Mouse (Mus musculus) olfactory bulb, adult 2 months (tissue): ENCODE data around the gene Npnt. TPM values are rescaled to one million over a fixed set of nuclear protein-coding genes. Genes with fewer than 3 reads are reported as not detected.

ENCODE experiments used
- H3K27ac ChIP-seq: fragments of 200-500 bp; 2 replicates; pipeline ENCODE4 v1.5.1; 2012; ENCODE audit warnings: low read depth, low read length; ENCODE audit not compliant: insufficient read depth
- H3K4me1 ChIP-seq: fragments of 200-500 bp; 2 replicates; pipeline ENCODE4 v1.6.1; 2012; ENCODE audit warnings: low read length; ENCODE audit not compliant: control insufficient read depth, insufficient read depth
- H3K4me3 ChIP-seq: fragments of 200-500 bp; 2 replicates; pipeline ENCODE4 v1.5.1; 2012; ENCODE audit warnings: mild to moderate bottlenecking, low read depth, low read length, moderate library complexity; ENCODE audit not compliant: insufficient read depth
- CTCF ChIP-seq: fragments of 200-500 bp; IDR thresholded peaks from 2 replicates; pipeline ENCODE4 v1.5.1; 2012; ENCODE audit warnings: low read depth, mild to moderate bottlenecking, low read length, moderate library complexity; ENCODE audit not compliant: insufficient read depth
- POLR2A ChIP-seq: fragments of 200-500 bp; IDR thresholded peaks from 2 replicates; pipeline ENCODE4 v1.6.1; 2012; ENCODE audit warnings: mild to moderate bottlenecking, low read depth, low read length, moderate library complexity; ENCODE audit not compliant: insufficient read depth
- WGBS: fragments of 180-500 bp; shearing (Covaris S2); methylation state at CpG from one replicate; pipeline ENCODE4 v1.1.7; 2018; 5-methylcytosine and 5-hydroxymethylcytosine counted together
- polyA plus RNA-seq: library from polyadenylated mRNA; stranded (reverse); fragments of >200 nt; gene quantifications from 2 replicates; pipeline ENCODE4 v1.2.4, GENCODE M21; 2012; ENCODE audit warnings: low replicate concordance; ENCODE audit not compliant: missing spikeins, insufficient read depth, insufficient read length

The Npnt gene
- polyA plus RNA-seq, 1 experiment = not detected

GRCm38 (mm10) chr3:132917356-132918090, 32.6 kb downstream of the Npnt start:
- no peak overlapping the region for H3K4me3 ChIP-seq
- TF ChIP-seq POLR2A (no peak), CTCF (no peak)
- no peak overlapping the region for H3K27ac ChIP-seq
- WGBS = 94% methylated on average over 9 of the region's 9 CpGs
- H3K4me1 ChIP-seq = no peaks in the 10 kb centered on the region

DNA sequence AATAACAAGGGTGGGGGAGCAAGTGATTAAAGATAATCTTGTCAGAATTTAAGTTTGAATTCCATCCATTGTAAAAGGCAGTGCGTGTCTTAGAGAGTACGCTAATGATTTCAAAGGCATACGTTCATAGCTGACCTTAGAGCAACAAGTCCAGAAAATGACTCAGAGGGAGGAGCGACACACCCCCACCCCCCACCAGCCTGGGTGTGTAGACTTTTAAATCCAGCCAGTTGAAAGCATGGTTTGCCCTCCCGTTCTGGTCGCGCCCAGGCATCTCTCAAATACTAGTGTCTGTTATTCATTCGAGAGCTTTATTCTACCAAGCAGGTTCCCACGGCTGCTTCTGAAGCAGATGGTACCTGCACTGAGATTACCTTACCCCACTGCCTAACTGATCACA, 34.4 kb downstream of the Npnt start:
- no peak overlapping the region for H3K27ac ChIP-seq
- H3K4me1 ChIP-seq = no peaks in the 10 kb centered on the region
- 77% methylated on average over 9 of the region's 9 CpGs for WGBS

GRCm38 (mm10) chr3:132912420-132912819, 37.7 kb downstream of the Npnt start:
- no peak overlapping the region for H3K27ac ChIP-seq
- no peak overlapping the region for H3K4me3 ChIP-seq
- 91% methylated on average over 2 of the region's 2 CpGs for WGBS
- no peak for TF ChIP-seq CTCF
- no peak for TF ChIP-seq POLR2A
- H3K4me1 ChIP-seq = no peaks in the 10 kb centered on the region

More for the DNA sequence above, 34.4 kb downstream of the Npnt start:
- H3K4me3 ChIP-seq = no peak overlapping the region
- TF ChIP-seq POLR2A = no peak
- TF ChIP-seq CTCF = no peak

DNA sequence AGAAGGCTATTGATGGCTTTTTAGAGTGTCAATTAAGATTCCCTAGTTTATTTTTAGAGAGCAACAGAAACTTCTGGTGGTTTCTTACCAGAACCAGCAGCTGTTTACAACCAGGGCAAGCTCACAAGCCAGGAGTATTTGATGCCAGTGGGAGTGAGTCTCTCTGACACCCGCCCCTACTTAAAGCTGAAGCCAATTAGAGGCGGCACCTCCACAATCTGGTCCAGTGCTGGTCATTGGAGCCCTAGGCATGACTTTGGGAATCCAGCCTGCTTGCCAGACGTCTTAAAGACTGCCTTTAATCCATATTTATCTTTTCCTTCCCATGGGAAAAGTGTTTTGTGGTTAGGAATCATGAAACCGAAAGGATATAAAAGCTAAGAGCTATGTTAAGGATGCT, 38.4 kb downstream of the Npnt start:
- TF ChIP-seq POLR2A (no peak), CTCF (no peak)
- Histone ChIP-seq H3K4me1 (no peaks in the 10 kb centered on the region), H3K4me3 (no peak overlapping the region), H3K27ac (no peak overlapping the region)
- WGBS = 58% methylated on average over 4 of the region's 4 CpGs

- Histone ChIP-seq H3K27ac (no peak overlapping the region), H3K4me1 (no peaks in the 10 kb centered on the region), H3K4me3 (no peak overlapping the region)
- 92% methylated on average over 5 of the region's 5 CpGs for WGBS
- TF ChIP-seq CTCF (no peak), POLR2A (no peak)
These were observed 39.4 kb downstream of the Npnt start for GRCm38 (mm10) chr3:132910727-132911126.

DNA sequence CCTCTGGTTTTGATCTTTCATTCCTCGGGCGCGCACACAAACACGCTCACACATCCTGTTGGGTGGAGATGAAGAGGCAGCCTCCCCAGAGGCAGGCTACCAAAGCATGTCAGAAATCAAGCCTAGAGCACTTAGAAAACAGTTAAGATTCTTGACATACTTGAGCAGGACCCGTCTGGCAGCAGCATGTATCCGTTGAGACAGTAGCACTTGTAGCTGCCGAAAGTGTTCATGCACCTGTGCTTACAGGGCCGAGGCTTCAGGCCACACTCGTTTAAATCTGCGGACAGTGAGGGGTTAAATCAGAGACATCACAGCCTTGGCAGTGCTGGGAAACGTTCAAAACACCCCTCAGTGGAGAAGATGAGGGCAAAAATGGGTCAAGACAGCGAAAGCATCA, 40.4 kb downstream of the Npnt start:
- WGBS = 76% methylated on average over 12 of the region's 12 CpGs
- TF ChIP-seq CTCF = no peak
- TF ChIP-seq POLR2A = no peak

GRCm38 (mm10) chr3:132907506-132908203, 42.4 kb downstream of the Npnt start:
- Histone ChIP-seq H3K4me3 (no peak overlapping the region), H3K27ac (no peak overlapping the region), H3K4me1 (no peaks in the 10 kb centered on the region)
- 64% methylated on average over 8 of the region's 8 CpGs for WGBS
- TF ChIP-seq POLR2A (no peak), CTCF (no peak)

More for the DNA sequence above, 40.4 kb downstream of the Npnt start:
- Histone ChIP-seq H3K27ac (no peak overlapping the region), H3K4me3 (no peak overlapping the region), H3K4me1 (no peaks in the 10 kb centered on the region)

DNA sequence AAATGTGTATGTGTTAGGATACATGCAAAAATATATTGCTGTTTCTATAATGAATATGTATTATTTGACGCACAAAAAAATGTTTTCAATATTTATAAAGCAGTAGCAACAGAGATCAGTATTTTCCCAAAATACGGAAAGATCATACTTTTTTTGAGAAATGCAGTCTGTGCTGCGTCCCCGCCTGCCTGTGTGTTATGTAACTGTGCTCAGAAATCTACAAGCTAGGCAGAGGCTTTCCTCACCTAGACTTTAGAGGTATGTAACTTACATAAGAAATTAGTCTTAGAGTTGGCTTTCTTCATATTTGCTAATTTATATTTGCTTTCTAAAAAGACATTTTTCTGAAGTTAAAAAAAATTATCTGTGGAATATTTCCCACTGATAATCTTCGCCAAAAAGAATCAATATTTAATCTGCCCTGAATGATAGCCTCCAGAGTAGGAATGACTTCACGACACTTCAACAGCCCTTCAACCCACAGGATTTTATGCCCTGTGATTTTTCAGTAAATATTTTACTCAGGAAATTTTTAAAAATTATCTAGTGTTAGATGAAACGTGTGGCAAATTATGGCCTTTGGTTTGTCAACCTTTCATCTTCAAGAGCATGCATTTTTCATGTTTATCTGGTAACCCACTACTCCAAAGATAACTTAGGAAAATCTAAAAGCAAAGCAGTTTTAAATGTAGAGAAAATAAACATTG, 44.7 kb downstream of the Npnt start:
- TF ChIP-seq POLR2A (no peak), CTCF (no peak)
- 92% methylated on average over 7 of the region's 7 CpGs for WGBS
- no peak overlapping the region for H3K27ac ChIP-seq
- H3K4me3 ChIP-seq = no peak overlapping the region
- H3K4me1 ChIP-seq = no peaks in the 10 kb centered on the region

GRCm38 (mm10) chr3:132903386-132903785, 46.7 kb downstream of the Npnt start:
- H3K4me1 ChIP-seq = no peaks in the 10 kb centered on the region
- WGBS = 95% methylated on average over 11 of the region's 11 CpGs
- no peak overlapping the region for H3K27ac ChIP-seq
- TF ChIP-seq POLR2A (no peak), CTCF (no peak)
- H3K4me3 ChIP-seq = no peak overlapping the region
